Mouse (Mus musculus) urinary bladder, postnatal 36 days (tissue): Measurements from ENCODE around the gene Ccr8.
A peak's percentile ranks its signal among the peaks of the same experiment; 100 is the strongest.
"Not testable (repeated sequence)": the region's sequence is repeated elsewhere in the genome, so short reads cannot be mapped to it uniquely, and the experiment has no call there.

Experiments
- DNase-seq, 2 experiments: peaks; one replicate each; pipeline ENCODE4 v3.0.0; 2022; ENCODE audit warnings: low spot score in 2 of 2, mixed read lengths in 1 of 2

Gene Ccr8

GRCm38 (mm10) chr9:120091086-120091485, 828 bp upstream of the Ccr8 start:
- no peak for DNase-seq

- DNase-seq, result no peak
Observed at GRCm38 (mm10) chr9:120093701-120094100, 1.8 kb downstream of the Ccr8 start.

GRCm38 (mm10) chr9:120095886-120096285, 4.0 kb downstream of the Ccr8 start:
- DNase-seq, result no peak

GRCm38 (mm10) chr9:120098682-120099081, 6.8 kb downstream of the Ccr8 start:
- peak; percentile 49 to 51 for DNase-seq

- DNase-seq, result no peak
Observed at GRCm38 (mm10) chr9:120099304-120099703, 7.4 kb downstream of the Ccr8 start.

GRCm38 (mm10) chr9:120101165-120101564, 9.3 kb downstream of the Ccr8 start:
- DNase-seq, result no peak

GRCm38 (mm10) chr9:120108953-120109352, 17.0 kb downstream of the Ccr8 start:
- not testable (repeated sequence) for DNase-seq

- peak; percentile 89 to 95 for DNase-seq
Observed at GRCm38 (mm10) chr9:120110211-120111018, 18.5 kb downstream of the Ccr8 start, which contains the start of gene Slc25a38. Gene Slc25a38, plus strand, starts transcription at chr9:120110374.

- DNase-seq, result no peak
Observed at GRCm38 (mm10) chr9:120111156-120111945, 19.4 kb downstream of the Ccr8 start.

GRCm38 (mm10) chr9:120112472-120112871, 20.6 kb downstream of the Ccr8 start:
- no peak for DNase-seq

- no peak for DNase-seq
Observed at GRCm38 (mm10) chr9:120113456-120113855, 21.5 kb downstream of the Ccr8 start.

GRCm38 (mm10) chr9:120114051-120114788, 22.3 kb downstream of the Ccr8 start:
- DNase-seq, result no peak

GRCm38 (mm10) chr9:120114789-120115151, 22.9 kb downstream of the Ccr8 start:
- DNase-seq, result no peak

- DNase-seq, result no peak
Observed at GRCm38 (mm10) chr9:120115580-120115979, 23.7 kb downstream of the Ccr8 start.

- DNase-seq, result no peak
Observed at GRCm38 (mm10) chr9:120116184-120116624, 24.3 kb downstream of the Ccr8 start.

GRCm38 (mm10) chr9:120118212-120118611, 26.3 kb downstream of the Ccr8 start:
- DNase-seq, result no peak

- DNase-seq, result no peak
Observed at GRCm38 (mm10) chr9:120120503-120120902, 28.6 kb downstream of the Ccr8 start.

GRCm38 (mm10) chr9:120126868-120127267, 35.0 kb downstream of the Ccr8 start:
- no peak for DNase-seq

- peak; percentile 89 to 97 for DNase-seq
Observed at GRCm38 (mm10) chr9:120127538-120128251, 35.8 kb downstream of the Ccr8 start, which contains the start of gene Rpsa. Gene Rpsa, plus strand, starts transcription at chr9:120127689.

GRCm38 (mm10) chr9:120129276-120129675, 37.4 kb downstream of the Ccr8 start:
- DNase-seq, result no peak

GRCm38 (mm10) chr9:120131784-120132288, 39.9 kb downstream of the Ccr8 start:
- no peak for DNase-seq
